Mouse (Mus musculus) thymus, adult 2 months (tissue): ENCODE results near the gene Tcea2. TPM values are rescaled to one million over a fixed set of nuclear protein-coding genes. Genes with fewer than 3 reads are reported as not detected.

Source experiments
- DNase-seq: peaks from one replicate; pipeline ENCODE4 v3.0.0; 2021
- H3K27ac ChIP-seq: fragments of 200-500 bp; 2 replicates; pipeline ENCODE4 v1.5.1; 2012; ENCODE audit warnings: low read length, control low read depth; ENCODE audit not compliant: control insufficient read depth, insufficient read depth
- H3K27me3 ChIP-seq: fragments of 200-500 bp; 2 replicates; pipeline ENCODE4 v1.6.1; 2012; ENCODE audit warnings: mild to moderate bottlenecking, low read length, moderate library complexity, mixed read lengths; ENCODE audit not compliant: control insufficient read depth, insufficient read depth
- H3K36me3 ChIP-seq: fragments of 200-500 bp; 2 replicates; pipeline ENCODE4 v1.6.1; 2012; ENCODE audit warnings: mild to moderate bottlenecking, low read length, moderate library complexity; ENCODE audit not compliant: control insufficient read depth, insufficient read depth
- H3K4me1 ChIP-seq: fragments of 200-500 bp; replicated peaks from 2 replicates; pipeline ENCODE4 v1.6.1; 2012; ENCODE audit warnings: low read length; ENCODE audit not compliant: control insufficient read depth, insufficient read depth
- H3K4me3 ChIP-seq: fragments of 200-500 bp; 2 replicates; pipeline ENCODE4 v1.5.1; 2012; ENCODE audit warnings: mild to moderate bottlenecking, low read length, control low read depth, moderate library complexity; ENCODE audit not compliant: control insufficient read depth, insufficient read depth
- CTCF ChIP-seq: fragments of 200-500 bp; IDR thresholded peaks from 2 replicates; pipeline ENCODE4 v1.5.1; 2012; ENCODE audit warnings: mild to moderate bottlenecking, control low read depth, low read length, moderate library complexity, borderline replicate concordance; ENCODE audit not compliant: control insufficient read depth, poor library complexity, insufficient read depth; ENCODE audit errors: extremely low read depth
- POLR2A ChIP-seq: fragments of 200-500 bp; IDR thresholded peaks from 2 replicates; pipeline ENCODE4 v1.6.1; 2012; ENCODE audit warnings: mild to moderate bottlenecking, low read length, control low read depth, moderate library complexity; ENCODE audit not compliant: control insufficient read depth, poor library complexity, insufficient read depth; ENCODE audit errors: extremely low read depth
- WGBS: fragments of 180-500 bp; shearing (Covaris S2); methylation state at CpG from one replicate; pipeline ENCODE4 v1.1.7; 2018; 5-methylcytosine and 5-hydroxymethylcytosine counted together
- polyA plus RNA-seq: library from polyadenylated mRNA; depleted of rRNA; stranded (reverse); fragments of >200 nt; gene quantifications from 2 replicates; pipeline ENCODE4 v1.2.3, GENCODE M21; 2012

Tcea2 gene
- polyA plus RNA-seq, 1 experiment, result 13.8 TPM

- DNase-seq, result peak; percentile 80
- 3% methylated on average over 9 of the region's 9 CpGs for WGBS
- H3K4me3 ChIP-seq, result no peak overlapping the region
- H3K4me1 ChIP-seq, result peaks cover 13% of the 10 kb centered on the region
- H3K36me3 ChIP-seq, result peaks cover 17% of the 10 kb centered on the region
- TF ChIP-seq CTCF (peak; percentile 62; the same call in 1 of the 2 replicates), POLR2A (no peak)
- no peak overlapping the region for H3K27ac ChIP-seq
- no peaks in the 10 kb centered on the region for H3K27me3 ChIP-seq
Observed at GRCm38 (mm10) chr2:181659609-181660055, 20.5 kb upstream of the Tcea2 start.

GRCm38 (mm10) chr2:181662620-181663297, 17.4 kb upstream of the Tcea2 start:
- TF ChIP-seq CTCF, result no peak
- no peak for TF ChIP-seq POLR2A
- no peak for DNase-seq
- Histone ChIP-seq H3K4me3 (no peak overlapping the region), H3K4me1 (peaks cover 13% of the 10 kb centered on the region), H3K36me3 (no peaks in the 10 kb centered on the region), H3K27me3 (no peaks in the 10 kb centered on the region), H3K27ac (no peak overlapping the region)
- 90% methylated on average over 3 of the region's 3 CpGs for WGBS

GRCm38 (mm10) chr2:181663298-181663630, 16.8 kb upstream of the Tcea2 start:
- Histone ChIP-seq H3K4me1 (peaks cover 13% of the 10 kb centered on the region), H3K27ac (no peak overlapping the region; the same call in 1 of the 2 replicates)
- no peak for DNase-seq

GRCm38 (mm10) chr2:181670285-181670912, 9.7 kb upstream of the Tcea2 start:
- no peak for DNase-seq
- H3K27ac ChIP-seq, result no peak overlapping the region
- peaks cover 16% of the 10 kb centered on the region; the same call in 1 of the 2 replicates for H3K27me3 ChIP-seq
- 14% methylated on average over 56 of the region's 56 CpGs for WGBS
- no peak overlapping the region for H3K4me3 ChIP-seq
- H3K4me1 ChIP-seq, result no peaks in the 10 kb centered on the region
- H3K36me3 ChIP-seq, result no peaks in the 10 kb centered on the region
- TF ChIP-seq POLR2A, result no peak
- TF ChIP-seq CTCF, result no peak

More at GRCm38 (mm10) chr2:181663298-181663630, 16.8 kb upstream of the Tcea2 start:
- no peak for TF ChIP-seq CTCF
- Histone ChIP-seq H3K36me3 (no peaks in the 10 kb centered on the region), H3K27me3 (no peaks in the 10 kb centered on the region), H3K4me3 (no peak overlapping the region)
- WGBS, result 45% methylated on average over 4 of the region's 4 CpGs

GRCm38 (mm10) chr2:181670913-181671311, 9.2 kb upstream of the Tcea2 start:
- Histone ChIP-seq H3K4me3 (0 out of 2 replicates have a peak overlapping the region, but pooled peaks have one; percentile 4), H3K36me3 (no peaks in the 10 kb centered on the region), H3K27me3 (peaks cover 16% of the 10 kb centered on the region; the same call in 1 of the 2 replicates), H3K27ac (no peak overlapping the region), H3K4me1 (no peaks in the 10 kb centered on the region)
- 4% methylated on average over 41 of the region's 41 CpGs for WGBS
- DNase-seq, result no peak
- TF ChIP-seq POLR2A, result no peak
- TF ChIP-seq CTCF, result no peak

DNA sequence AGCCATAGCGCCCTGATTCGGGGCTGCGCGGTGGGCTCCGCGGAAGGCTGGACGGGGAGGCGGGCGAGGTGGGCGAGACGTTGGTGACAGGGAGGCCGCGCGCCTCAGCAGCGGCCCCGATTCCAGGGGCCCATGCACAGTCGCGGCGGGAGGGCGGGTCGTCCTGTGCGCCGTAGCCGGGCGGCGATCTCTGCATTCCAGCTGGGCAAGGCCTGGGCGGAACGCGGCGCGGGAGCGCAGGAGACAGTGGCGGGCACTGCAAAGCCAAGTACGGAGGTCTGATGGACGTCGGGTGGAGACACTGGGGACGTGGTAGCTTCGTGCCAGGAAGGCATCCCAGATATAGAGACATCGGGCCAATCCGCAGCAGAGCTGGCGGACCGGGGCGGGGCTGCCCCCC, 8.8 kb upstream of the Tcea2 start, which contains the start of gene Sox18:
Gene Sox18, minus strand, starts transcription at position 315 of the 400 bp plus-strand sequence.
- Histone ChIP-seq H3K27me3 (peaks cover 16% of the 10 kb centered on the region; the same call in 1 of the 2 replicates), H3K4me1 (no peaks in the 10 kb centered on the region), H3K4me3 (0 out of 2 replicates have a peak within 1 kb of the TSS, but pooled peaks have one; percentile 4), H3K36me3 (no peaks in the 10 kb centered on the region), H3K27ac (no peak within 1 kb of the TSS)
- no peak for DNase-seq
- 4% methylated on average over 42 of the region's 43 CpGs for WGBS
- TF ChIP-seq CTCF (0 out of 2 replicates have a peak, but pooled peaks have one; percentile 11), POLR2A (no peak)

DNA sequence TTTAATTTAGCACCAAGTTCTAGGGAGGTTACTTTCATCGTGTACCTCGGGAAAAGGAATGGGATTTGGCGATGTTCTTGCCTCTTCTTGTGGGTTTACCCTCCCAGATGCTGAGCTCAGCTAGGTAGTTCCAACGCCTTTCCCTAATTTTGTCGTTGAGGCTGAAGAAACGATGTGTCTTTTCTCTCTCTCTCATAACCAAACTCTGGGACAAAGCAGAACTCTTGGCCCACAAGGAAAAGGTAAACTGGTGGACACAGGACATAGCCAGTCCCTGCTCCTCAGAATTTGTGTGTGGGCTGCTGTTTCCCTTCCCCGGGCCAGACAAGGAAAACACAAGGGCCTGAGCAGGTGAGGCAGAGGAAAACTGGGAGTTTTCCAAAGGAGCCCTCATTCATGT, 8.1 kb upstream of the Tcea2 start:
- Histone ChIP-seq H3K27ac (no peak overlapping the region), H3K4me1 (no peaks in the 10 kb centered on the region), H3K36me3 (no peaks in the 10 kb centered on the region), H3K27me3 (peaks cover 16% of the 10 kb centered on the region; the same call in 1 of the 2 replicates), H3K4me3 (no peak overlapping the region)
- no peak for DNase-seq
- 68% methylated on average over 7 of the region's 7 CpGs for WGBS
- TF ChIP-seq POLR2A (no peak), CTCF (no peak)
